Mouse (Mus musculus) lung, postnatal 25 days (tissue): ENCODE results near the gene Cotl1.

Experiments
- DNase-seq: peaks from one replicate; pipeline ENCODE4 v3.0.0; 2022; ENCODE audit warnings: low spot score

Gene Cotl1

GRCm38 (mm10) chr8:119838100-119838982 is 2.0 kb downstream of the Cotl1 start:
- no peak for DNase-seq

- no peak for DNase-seq
Measured at GRCm38 (mm10) chr8:119837553-119838071, 2.7 kb downstream of the Cotl1 start.

DNA sequence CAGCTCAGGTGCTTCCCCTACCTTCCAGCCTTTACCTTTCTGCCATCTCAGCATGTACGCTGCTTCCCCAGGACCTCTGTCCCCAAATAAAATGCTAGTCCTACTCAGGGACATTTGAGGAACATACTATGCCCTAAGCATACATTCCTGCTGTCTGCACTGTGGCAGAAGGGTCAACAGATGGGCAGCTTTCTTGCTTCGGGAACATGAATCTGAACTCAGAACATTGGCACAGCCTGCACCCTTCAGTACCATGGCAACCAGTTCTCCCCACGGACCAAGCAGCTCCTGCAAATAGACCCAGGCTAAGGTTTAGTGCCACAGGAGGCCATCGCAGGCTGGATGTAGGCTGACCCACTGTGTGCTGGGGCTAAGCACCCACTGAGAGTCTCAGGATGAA is 3.5 kb downstream of the Cotl1 start:
- no peak for DNase-seq

GRCm38 (mm10) chr8:119835270-119835669 is 5.1 kb downstream of the Cotl1 start:
- DNase-seq: no peak

- no peak for DNase-seq
Measured at GRCm38 (mm10) chr8:119834676-119835075, 5.7 kb downstream of the Cotl1 start.

DNA sequence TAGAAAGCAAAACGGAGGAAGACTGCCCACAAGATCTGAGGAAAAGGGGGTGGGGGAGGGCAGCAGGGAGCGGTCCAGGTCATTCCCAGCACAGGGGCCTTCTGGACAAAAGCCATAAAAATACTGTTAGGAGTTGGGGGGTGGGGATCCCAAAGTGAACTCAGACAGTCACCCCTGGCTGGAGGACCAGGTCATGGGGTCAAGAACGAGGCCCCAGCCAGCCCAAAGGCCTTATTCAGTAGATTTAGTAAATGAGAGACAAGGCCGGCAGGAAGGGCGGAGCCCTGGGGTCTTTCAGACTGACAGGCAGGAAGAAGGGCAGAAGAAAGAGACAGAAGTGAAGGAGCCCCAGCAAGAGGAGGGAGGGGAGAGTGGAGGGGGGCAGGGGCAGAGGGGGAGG is 7.4 kb downstream of the Cotl1 start:
- no peak for DNase-seq

GRCm38 (mm10) chr8:119832101-119832617 is 8.2 kb downstream of the Cotl1 start:
- no peak for DNase-seq

GRCm38 (mm10) chr8:119831336-119831995 is 8.9 kb downstream of the Cotl1 start:
- peak; percentile 78 for DNase-seq

DNA sequence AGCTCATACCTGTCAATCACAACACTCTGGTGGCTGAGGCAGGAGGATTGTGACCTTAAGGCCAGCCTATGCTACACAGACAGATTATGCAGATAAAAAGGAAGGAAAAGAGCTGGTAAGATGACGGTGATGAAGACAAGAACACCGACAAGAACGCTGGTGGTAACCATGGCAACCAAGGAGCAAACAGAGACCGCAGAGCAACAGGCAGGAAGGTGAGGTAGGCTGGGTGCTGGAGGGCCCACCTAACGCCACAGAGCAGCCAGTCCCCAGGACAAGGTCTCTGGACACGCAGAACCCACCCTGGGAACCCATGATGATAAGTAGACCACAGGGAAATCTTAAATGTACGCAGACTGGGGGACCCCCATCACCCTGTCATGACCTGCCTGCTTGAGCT is 9.8 kb downstream of the Cotl1 start:
- DNase-seq: no peak

- DNase-seq: no peak
Measured at GRCm38 (mm10) chr8:119829870-119830580, 10.3 kb downstream of the Cotl1 start.

DNA sequence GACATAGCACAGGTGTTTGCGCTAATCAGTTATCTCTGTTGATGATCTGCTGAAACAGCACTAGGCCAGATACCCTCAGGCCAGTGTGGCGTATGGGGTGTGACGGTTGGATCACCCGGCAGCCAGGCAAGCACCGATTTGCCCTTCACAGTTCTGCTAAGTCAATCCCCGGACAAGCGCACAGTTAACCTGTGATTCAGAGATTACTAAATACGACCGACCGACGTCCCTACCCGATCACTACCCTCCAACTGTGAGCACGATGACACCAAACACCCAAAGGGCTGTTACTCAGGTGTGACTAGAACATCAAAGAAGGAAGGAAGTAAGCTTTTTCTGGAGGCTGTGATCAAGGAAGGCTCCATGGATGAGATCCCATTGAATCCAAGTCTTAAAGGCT is 10.9 kb downstream of the Cotl1 start:
- DNase-seq: no peak

GRCm38 (mm10) chr8:119829015-119829414 is 11.3 kb downstream of the Cotl1 start:
- DNase-seq: no peak

DNA sequence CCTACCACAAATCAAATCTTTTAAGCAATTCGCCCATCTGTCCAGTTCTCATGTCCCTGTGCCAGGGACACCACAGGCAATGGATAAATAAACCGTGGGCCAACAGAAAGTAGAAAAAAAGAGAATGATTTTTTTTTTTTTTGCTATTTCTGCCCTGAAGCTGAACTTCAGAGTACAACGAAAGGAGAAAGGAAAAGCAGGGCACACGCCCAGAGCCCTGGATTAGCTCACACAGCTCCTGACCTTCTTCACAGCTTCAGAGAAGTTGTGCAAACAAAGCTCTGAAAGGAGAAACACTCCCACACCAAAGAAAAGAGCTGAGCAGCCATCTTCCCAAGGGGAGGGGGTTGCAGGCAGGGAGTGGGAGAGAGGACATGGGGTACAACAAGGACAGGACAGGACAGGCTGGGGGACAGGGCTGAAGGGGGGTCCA is 12.6 kb downstream of the Cotl1 start:
- DNase-seq: no peak

DNA sequence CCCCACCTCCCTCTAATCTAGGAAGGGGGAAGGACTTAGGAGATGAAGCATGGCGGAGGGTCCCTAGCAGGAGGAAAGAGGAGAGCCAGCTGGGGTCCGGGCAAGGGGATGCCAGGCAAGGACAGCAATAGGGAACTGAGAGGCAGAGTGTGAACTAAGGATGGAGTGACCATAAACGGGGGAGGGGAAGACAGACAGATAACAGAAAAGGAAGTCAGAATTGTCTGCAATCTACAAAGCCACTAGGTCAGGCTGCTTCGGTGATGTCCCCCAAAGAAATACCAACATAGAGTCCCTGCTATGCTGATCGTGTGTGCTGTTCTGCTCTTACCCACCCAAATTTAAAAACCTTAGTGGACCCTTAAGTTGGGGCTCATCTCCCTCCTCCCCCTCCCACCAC is 13.4 kb downstream of the Cotl1 start:
- no peak for DNase-seq

GRCm38 (mm10) chr8:119825950-119826730 is 14.2 kb downstream of the Cotl1 start:
- DNase-seq: no peak

- DNase-seq: no peak
Measured at GRCm38 (mm10) chr8:119824809-119825273, 15.5 kb downstream of the Cotl1 start.

- DNase-seq: no peak
Measured at GRCm38 (mm10) chr8:119824100-119824499, 16.2 kb downstream of the Cotl1 start.

- DNase-seq: no peak
Measured at GRCm38 (mm10) chr8:119823278-119823677, 17.1 kb downstream of the Cotl1 start.

GRCm38 (mm10) chr8:119821691-119822090 is 18.7 kb downstream of the Cotl1 start:
- DNase-seq: no peak

GRCm38 (mm10) chr8:119819976-119820375 is 20.4 kb downstream of the Cotl1 start:
- DNase-seq: no peak

GRCm38 (mm10) chr8:119819316-119819715 is 21.0 kb downstream of the Cotl1 start:
- no peak for DNase-seq
